Mouse (Mus musculus) gonadal fat pad, adult 2 months (tissue): Measurements from ENCODE around the gene B3gnt6. TPM values are rescaled to one million over a fixed set of nuclear protein-coding genes. Genes with fewer than 3 reads are reported as not detected.

Experiments used
- DNase-seq: peaks from one replicate; pipeline ENCODE4 v3.0.0-alpha.2; 2012; ENCODE audit warnings: low read depth
- polyA plus RNA-seq: library from polyadenylated mRNA; depleted of rRNA; stranded (reverse); fragments of >200 nt; gene quantifications from 2 replicates; pipeline ENCODE4 v1.2.3, GENCODE M21; 2012; rRNA removed

The B3gnt6 gene
- polyA plus RNA-seq, 1 experiment: 0.09 TPM

DNA sequence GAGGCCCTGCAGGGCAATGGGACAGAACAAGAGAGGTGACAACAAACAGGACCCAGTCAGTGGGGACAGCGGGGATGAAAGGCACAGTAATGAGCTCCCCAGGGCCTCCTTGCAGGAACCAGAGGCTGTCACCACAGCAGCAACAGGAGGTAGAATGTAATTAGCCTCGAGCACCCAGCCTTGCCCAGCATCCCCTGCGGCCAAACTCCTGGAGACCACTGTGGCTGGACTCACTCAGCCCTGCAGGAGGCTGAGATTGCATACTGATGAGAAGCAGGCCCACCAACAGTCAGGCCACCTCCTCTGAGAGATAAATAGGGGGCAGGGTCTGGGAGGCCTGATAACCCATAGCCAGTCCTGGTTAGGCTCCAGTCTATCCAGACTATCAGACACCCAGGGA is 49.5 kb downstream of the B3gnt6 start:
- no peak for DNase-seq

DNA sequence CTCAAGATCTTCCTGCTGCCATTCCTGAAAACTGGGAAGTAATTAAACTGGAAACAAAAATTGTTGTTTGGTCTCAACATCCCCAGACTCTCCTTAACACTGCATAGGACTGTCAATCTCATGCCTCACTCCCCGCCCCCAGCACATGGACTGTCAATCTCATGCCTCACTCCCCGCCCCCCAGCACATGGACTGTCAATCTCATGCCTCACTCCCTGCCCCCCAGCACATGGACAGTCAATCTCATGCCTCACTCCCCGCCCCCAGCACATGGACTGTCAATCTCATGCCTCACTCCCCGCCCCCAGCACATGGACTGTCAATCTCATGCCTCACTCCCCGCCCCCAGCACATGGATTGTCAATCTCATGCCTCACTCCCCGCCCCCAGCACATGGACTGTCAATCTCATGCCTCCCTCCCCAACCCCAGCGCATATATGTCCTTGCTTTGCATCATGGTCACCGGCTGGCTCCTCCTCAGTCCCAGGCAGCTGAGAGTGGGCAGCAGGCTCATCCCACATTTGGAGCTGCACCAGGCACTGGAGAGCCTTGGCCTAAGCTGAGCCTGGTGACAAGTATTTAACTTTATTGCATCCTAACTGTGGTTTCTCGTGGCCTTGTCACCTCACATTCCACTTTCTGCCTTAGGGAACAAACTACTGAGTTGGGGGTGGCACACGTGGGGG is 50.4 kb downstream of the B3gnt6 start:
- DNase-seq: no peak

GRCm38 (mm10) chr7:98147766-98148165 is 51.5 kb downstream of the B3gnt6 start:
- DNase-seq: no peak

DNA sequence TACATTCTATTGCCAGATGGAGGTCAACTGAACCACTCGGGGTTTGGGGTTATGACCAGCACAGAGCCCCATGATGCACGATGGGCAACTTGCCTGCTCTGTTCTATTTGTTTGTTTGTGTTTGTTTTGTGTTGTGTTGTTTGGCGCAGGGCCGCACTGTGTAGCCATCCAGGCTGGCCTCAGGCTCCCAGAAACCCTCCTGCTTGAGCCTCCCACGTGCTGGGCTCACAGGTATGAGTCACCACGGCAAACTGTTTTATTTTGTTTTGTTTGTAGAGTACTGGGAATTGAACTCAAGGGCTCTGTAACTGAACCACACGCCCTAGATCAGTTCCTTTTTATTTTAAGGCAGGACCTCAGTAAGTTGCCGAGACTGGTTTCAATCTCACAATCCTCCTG is 52.8 kb downstream of the B3gnt6 start:
- no peak for DNase-seq

GRCm38 (mm10) chr7:98145842-98146446 is 53.3 kb downstream of the B3gnt6 start:
- DNase-seq: no peak

- DNase-seq: no peak
Observed at GRCm38 (mm10) chr7:98145402-98145801, 53.9 kb downstream of the B3gnt6 start, which contains the start of gene Omp. Omp (minus strand) TSS chr7:98145502.

GRCm38 (mm10) chr7:98142648-98143047 is 56.6 kb downstream of the B3gnt6 start:
- DNase-seq: no peak

Other genes starting within 250 kb of the B3gnt6 start
- 12.5 and 13.4 TPM in 2 replicates for gene Myo7a, start 80.0 kb downstream of the B3gnt6 start, polyA plus RNA-seq
- 9.2 and 12.1 TPM in 2 replicates for gene Omp, start 54.0 kb downstream of the B3gnt6 start, polyA plus RNA-seq
- gene Capn5, start 21.2 kb downstream of the B3gnt6 start, polyA plus RNA-seq: 106 and 140 TPM in 2 replicates
- gene Acer3, start 121.7 kb upstream of the B3gnt6 start, polyA plus RNA-seq: 8.2 and 17.9 TPM in 2 replicates
- gene Tsku, start 161.8 kb upstream of the B3gnt6 start, polyA plus RNA-seq: 13.6 and 15.1 TPM in 2 replicates
- not detected in 2 replicates for gene Gucy2d, start 240.9 kb upstream of the B3gnt6 start, polyA plus RNA-seq